Mouse (Mus musculus) lung, postnatal 0 days (tissue): ENCODE data around the gene Cacna1d. TPM values are rescaled to one million over a fixed set of nuclear protein-coding genes. Genes with fewer than 3 reads are reported as not detected.
A peak's percentile ranks its signal among the peaks of the same experiment; 100 is the strongest.

Experiments used
- ATAC-seq: fragments of 200-750 bp; cut with Nextera tagmentation; 2 replicates; pipeline ENCODE4 v1.8.0; 2017; ENCODE audit warnings: moderate library complexity
- DNase-seq: peaks from one replicate; pipeline ENCODE4 v3.0.0-alpha.2; 2016; ENCODE audit warnings: low spot score
- H3K27ac ChIP-seq: fragments of 300-500 bp; sonication (generic); 2 replicates; pipeline ENCODE4 v1.5.1; 2014; ENCODE audit warnings: antibody characterized with exemption, mild to moderate bottlenecking, low read length, mixed read lengths
- H3K27me3 ChIP-seq: fragments of 300-500 bp; sonication (generic); replicated peaks from 2 replicates; pipeline ENCODE4 v1.6.1; 2014; ENCODE audit warnings: low read length, mixed read lengths; ENCODE audit not compliant: insufficient read depth
- H3K36me3 ChIP-seq: fragments of 300-500 bp; sonication (generic); 2 replicates; pipeline ENCODE4 v1.6.1; 2014; ENCODE audit warnings: low read length, mixed read lengths; ENCODE audit not compliant: insufficient read depth
- H3K4me1 ChIP-seq: fragments of 300-500 bp; sonication (generic); 2 replicates; pipeline ENCODE4 v1.6.1; 2014; ENCODE audit warnings: antibody characterized with exemption, low read depth, low read length, mixed read lengths; ENCODE audit not compliant: insufficient read depth
- H3K4me2 ChIP-seq: fragments of 300-500 bp; sonication (generic); replicated peaks from 2 replicates; pipeline ENCODE4 v1.6.1; 2014; ENCODE audit warnings: low read depth, mild to moderate bottlenecking, low read length, moderate library complexity, mixed read lengths
- H3K4me3 ChIP-seq: fragments of 300-500 bp; sonication (generic); 2 replicates; pipeline ENCODE4 v1.5.1; 2014; ENCODE audit warnings: low read depth, low read length
- H3K9ac ChIP-seq: fragments of 300-500 bp; sonication (generic); replicated peaks from 2 replicates; pipeline ENCODE4 v1.6.1; 2014; ENCODE audit warnings: low read depth, mild to moderate bottlenecking
- H3K9me3 ChIP-seq: fragments of 300-500 bp; sonication (generic); 2 replicates; pipeline ENCODE4 v1.6.1; 2016; ENCODE audit warnings: low read length, mixed read lengths
- CTCF ChIP-seq: IDR thresholded peaks from 2 replicates; pipeline ENCODE4 v1.5.1; 2016; ENCODE audit warnings: antibody characterized with exemption, mild to moderate bottlenecking
- EP300 ChIP-seq: IDR thresholded peaks from 2 replicates; pipeline ENCODE4 v1.6.1; 2016; ENCODE audit warnings: antibody characterized with exemption, mild to moderate bottlenecking, control low read depth
- WGBS: fragments of 180-500 bp; shearing (Covaris S2); extraction: QIAGEN DNeasy Blood & Tissue Kit; methylation state at CpG from one replicate; pipeline ENCODE4 v1.1.7; 2014; 5-methylcytosine and 5-hydroxymethylcytosine counted together
- polyA plus RNA-seq: library from polyadenylated mRNA; unstranded; fragments of >200 nt; fragmentation: Nextera tagmentation; extraction: Ambion mirVana; gene quantifications from 2 replicates; pipeline ENCODE4 v1.2.1, GENCODE M21; 2015

Cacna1d gene
- polyA plus RNA-seq, 1 experiment from 2014 or later, result 12.5 TPM

DNA sequence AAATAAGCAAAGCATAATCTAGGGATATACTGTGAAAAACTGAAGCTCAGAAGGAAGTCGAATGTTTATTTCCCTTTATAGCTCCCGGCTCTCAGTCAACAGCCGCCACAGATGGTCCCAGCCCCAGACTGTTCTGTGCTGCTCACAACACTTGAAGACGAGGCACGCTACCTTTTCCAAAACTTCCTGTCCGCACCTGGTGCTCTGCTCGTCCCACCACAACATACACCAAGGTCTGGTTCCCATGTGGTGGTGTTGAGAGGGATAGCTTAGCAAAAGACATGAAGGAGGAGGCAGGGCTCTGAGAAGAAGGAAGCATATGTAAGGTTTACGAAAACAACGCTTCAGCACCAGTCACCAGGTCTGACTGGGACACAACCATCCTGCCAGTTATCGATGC lies 207.2 kb downstream of the Cacna1d start:
- H3K4me2 ChIP-seq, result peak overlapping the region; percentile 9; the same call in 1 of the 2 replicates
- no peaks in the 10 kb centered on the region for H3K9me3 ChIP-seq
- ATAC-seq, result 0 out of 2 replicates have a peak, but pooled peaks have one; percentile 40
- H3K36me3 ChIP-seq, result no peaks in the 10 kb centered on the region
- H3K27ac ChIP-seq, result peak overlapping the region; percentile 17; the same call in 1 of the 2 replicates
- WGBS, result 31% methylated on average over 10 of the region's 10 CpGs
- no peak overlapping the region for H3K9ac ChIP-seq
- H3K4me3 ChIP-seq, result no peak overlapping the region
- TF ChIP-seq CTCF (no peak), EP300 (no peak)
- no peaks in the 10 kb centered on the region for H3K4me1 ChIP-seq
- DNase-seq, result no peak
- H3K27me3 ChIP-seq, result no peaks in the 10 kb centered on the region

DNA sequence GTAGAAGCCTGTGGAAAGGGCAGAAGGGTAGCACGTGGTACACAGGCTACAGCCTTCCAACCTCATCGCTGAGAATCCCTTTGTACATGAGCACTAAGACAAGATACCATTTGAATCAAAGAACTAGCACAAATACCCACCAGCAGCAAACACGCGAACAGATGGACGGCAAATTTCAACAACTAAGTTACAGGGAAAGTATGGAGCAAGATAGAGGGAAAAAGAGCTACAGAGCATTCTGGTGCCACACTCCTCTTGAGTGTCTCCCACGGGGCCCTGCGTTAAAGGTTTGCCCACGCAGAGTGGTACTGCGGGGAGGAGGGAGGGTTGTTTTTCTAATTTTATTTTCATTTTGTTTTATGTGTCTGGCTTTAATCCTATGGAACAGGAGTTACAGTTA lies 215.7 kb downstream of the Cacna1d start:
- Histone ChIP-seq H3K4me2 (no peak overlapping the region), H3K36me3 (no peaks in the 10 kb centered on the region), H3K27ac (no peak overlapping the region), H3K4me3 (no peak overlapping the region), H3K27me3 (no peaks in the 10 kb centered on the region), H3K9ac (no peak overlapping the region), H3K4me1 (no peaks in the 10 kb centered on the region), H3K9me3 (no peaks in the 10 kb centered on the region)
- TF ChIP-seq CTCF, result no peak
- no peak for TF ChIP-seq EP300
- DNase-seq, result no peak
- ATAC-seq, result no peak
- 83% methylated on average over 9 of the region's 9 CpGs for WGBS

GRCm38 (mm10) chr14:30272976-30273375 lies 218.3 kb downstream of the Cacna1d start:
- no peak for DNase-seq
- H3K27ac ChIP-seq, result no peak overlapping the region
- no peaks in the 10 kb centered on the region for H3K9me3 ChIP-seq
- H3K4me3 ChIP-seq, result no peak overlapping the region
- H3K4me1 ChIP-seq, result no peaks in the 10 kb centered on the region
- WGBS, result 62% methylated on average over 4 of the region's 4 CpGs
- no peaks in the 10 kb centered on the region for H3K36me3 ChIP-seq
- no peak for ATAC-seq
- TF ChIP-seq EP300 (no peak), CTCF (no peak)
- H3K27me3 ChIP-seq, result no peaks in the 10 kb centered on the region
- no peak overlapping the region for H3K4me2 ChIP-seq
- no peak overlapping the region for H3K9ac ChIP-seq

DNA sequence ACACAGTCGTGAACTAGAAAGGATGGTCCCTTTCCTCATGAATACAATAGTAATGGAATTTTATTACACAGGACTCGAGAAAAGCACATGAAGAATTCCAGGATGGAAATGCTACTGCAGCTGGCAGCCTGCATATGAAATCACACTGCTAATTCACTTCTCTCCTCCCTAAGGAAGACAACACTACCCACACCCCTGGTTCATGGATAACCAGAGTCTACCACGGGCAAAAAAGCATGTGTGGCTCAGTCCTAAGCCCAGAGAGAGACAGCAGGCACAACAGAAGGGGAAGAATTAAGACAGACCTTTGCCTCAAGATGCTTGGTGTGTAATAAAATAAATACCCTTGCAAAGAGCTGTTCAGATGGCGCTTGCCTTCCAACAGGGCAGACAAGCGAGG lies 218.7 kb downstream of the Cacna1d start:
- TF ChIP-seq CTCF (no peak), EP300 (no peak)
- Histone ChIP-seq H3K4me2 (no peak overlapping the region), H3K4me3 (no peak overlapping the region), H3K4me1 (no peaks in the 10 kb centered on the region), H3K9ac (no peak overlapping the region), H3K27me3 (no peaks in the 10 kb centered on the region), H3K9me3 (no peaks in the 10 kb centered on the region), H3K27ac (no peak overlapping the region), H3K36me3 (no peaks in the 10 kb centered on the region)
- DNase-seq, result no peak
- no peak for ATAC-seq
- WGBS, result 79% methylated on average over 5 of the region's 5 CpGs

GRCm38 (mm10) chr14:30271856-30272255 lies 219.4 kb downstream of the Cacna1d start:
- no peak for DNase-seq
- ATAC-seq, result no peak
- WGBS, result 75% methylated on average over 8 of the region's 8 CpGs

DNA sequence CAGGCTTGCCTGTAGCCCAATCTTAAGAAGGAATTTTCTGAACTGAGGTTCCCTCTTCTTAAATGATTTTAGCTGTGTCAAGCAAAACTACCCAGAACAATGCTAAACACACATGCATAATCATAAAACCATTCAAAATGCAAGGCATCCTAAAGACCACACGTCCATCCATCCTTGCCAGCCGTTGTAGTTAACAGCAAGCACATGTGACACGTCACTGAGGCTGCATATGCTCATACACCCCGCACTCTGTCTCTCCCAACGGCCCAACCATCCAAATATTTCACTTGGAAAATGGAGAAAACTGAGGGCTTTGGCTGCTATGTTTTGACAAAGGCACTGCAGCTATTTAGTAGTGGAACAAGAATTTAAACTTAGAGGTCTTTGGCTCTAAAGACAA lies 220.9 kb downstream of the Cacna1d start:
- Histone ChIP-seq H3K36me3 (no peaks in the 10 kb centered on the region), H3K4me1 (no peaks in the 10 kb centered on the region), H3K27ac (no peak overlapping the region), H3K4me3 (no peak overlapping the region), H3K9ac (no peak overlapping the region), H3K4me2 (no peak overlapping the region), H3K9me3 (no peaks in the 10 kb centered on the region), H3K27me3 (no peaks in the 10 kb centered on the region)
- ATAC-seq, result no peak
- WGBS, result 71% methylated on average over 5 of the region's 5 CpGs
- TF ChIP-seq CTCF, result no peak
- TF ChIP-seq EP300, result no peak
- no peak for DNase-seq

More at GRCm38 (mm10) chr14:30271856-30272255, 219.4 kb downstream of the Cacna1d start:
- H3K27me3 ChIP-seq, result no peaks in the 10 kb centered on the region
- H3K4me1 ChIP-seq, result no peaks in the 10 kb centered on the region
- H3K9ac ChIP-seq, result no peak overlapping the region
- no peaks in the 10 kb centered on the region for H3K36me3 ChIP-seq
- H3K4me3 ChIP-seq, result no peak overlapping the region
- no peaks in the 10 kb centered on the region for H3K9me3 ChIP-seq
- TF ChIP-seq CTCF (no peak), EP300 (no peak)
- H3K27ac ChIP-seq, result no peak overlapping the region
- H3K4me2 ChIP-seq, result no peak overlapping the region

DNA sequence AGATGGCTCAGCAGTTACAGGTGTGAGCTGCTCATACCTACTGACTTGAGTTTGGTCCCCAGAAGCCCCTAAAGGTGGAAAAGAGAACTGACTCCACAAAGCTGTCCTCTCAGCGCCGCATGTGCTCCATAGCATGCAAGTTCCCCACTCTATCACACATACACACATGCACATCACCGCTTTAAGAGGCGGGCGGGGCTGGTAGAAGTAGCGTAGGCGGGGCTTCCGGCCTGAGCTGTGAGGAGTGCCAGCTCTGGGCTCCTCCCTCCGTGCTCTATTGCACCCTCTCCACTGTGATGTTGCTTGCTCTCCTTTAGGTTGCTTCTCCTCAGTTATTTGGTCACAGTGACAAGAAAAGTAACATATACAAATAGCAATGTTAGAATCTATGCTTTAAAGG lies 225.5 kb downstream of the Cacna1d start:
- no peak overlapping the region for H3K4me3 ChIP-seq
- H3K9me3 ChIP-seq, result no peaks in the 10 kb centered on the region
- ATAC-seq (no peak), DNase-seq (peak; percentile 32)
- no peak overlapping the region for H3K27ac ChIP-seq
- 66% methylated on average over 9 of the region's 9 CpGs for WGBS
- H3K27me3 ChIP-seq, result no peaks in the 10 kb centered on the region
- TF ChIP-seq EP300 (no peak), CTCF (no peak)
- H3K4me1 ChIP-seq, result no peaks in the 10 kb centered on the region
- H3K9ac ChIP-seq, result no peak overlapping the region
- no peaks in the 10 kb centered on the region for H3K36me3 ChIP-seq
- H3K4me2 ChIP-seq, result no peak overlapping the region
